Mouse (Mus musculus) liver, embryonic 13.5 days (tissue): Measurements from ENCODE around the gene Gm14548. TPM values are rescaled to one million over a fixed set of nuclear protein-coding genes. Genes with fewer than 3 reads are reported as not detected.
"Not testable (repeated sequence)": the region's sequence is repeated elsewhere in the genome, so short reads cannot be mapped to it uniquely, and the experiment has no call there.

ENCODE experiments used
- ATAC-seq: fragments of 200-750 bp; cut with Nextera tagmentation; 2 replicates; pipeline ENCODE4 v1.8.0; 2017; ENCODE audit warnings: low read depth, mild to moderate bottlenecking, moderate number of reproducible peaks, moderate library complexity
- DNase-seq: peaks from one replicate; pipeline ENCODE4 v3.0.0; 2022
- H3K27ac ChIP-seq: fragments of 300-500 bp; sonication (generic); 2 replicates; pipeline ENCODE4 v1.5.1; 2015; ENCODE audit warnings: moderate library complexity, mild to moderate bottlenecking, inconsistent platforms
- H3K27me3 ChIP-seq: fragments of 300-500 bp; sonication (generic); 2 replicates; pipeline ENCODE4 v1.6.1; 2015; ENCODE audit warnings: mild to moderate bottlenecking, inconsistent platforms
- H3K36me3 ChIP-seq: fragments of 300-500 bp; sonication (generic); 2 replicates; pipeline ENCODE4 v1.6.1; 2015; ENCODE audit warnings: mild to moderate bottlenecking, inconsistent platforms
- H3K4me1 ChIP-seq: fragments of 300-500 bp; sonication (generic); replicated peaks from 2 replicates; pipeline ENCODE4 v1.6.1; 2015; ENCODE audit warnings: inconsistent platforms
- H3K4me2 ChIP-seq: fragments of 300-500 bp; sonication (generic); 2 replicates; pipeline ENCODE4 v1.6.1; 2015; ENCODE audit warnings: inconsistent platforms, mild to moderate bottlenecking, moderate library complexity
- H3K4me3 ChIP-seq: fragments of 300-500 bp; sonication (generic); replicated peaks from 2 replicates; pipeline ENCODE4 v1.5.1; 2015; ENCODE audit warnings: mild to moderate bottlenecking, inconsistent platforms
- H3K9ac ChIP-seq: fragments of 300-500 bp; sonication (generic); 2 replicates; pipeline ENCODE4 v1.6.1; 2015; ENCODE audit warnings: mild to moderate bottlenecking, inconsistent platforms
- H3K9me3 ChIP-seq: fragments of 300-500 bp; sonication (generic); replicated peaks from 2 replicates; pipeline ENCODE4 v1.6.1; 2016; ENCODE audit warnings: inconsistent platforms
- WGBS: fragments of 180-500 bp; shearing (Covaris S2); methylation state at CpG from one replicate; pipeline ENCODE4 v1.1.7; 2015; ENCODE audit not compliant: insufficient replicate concordance; 5-methylcytosine and 5-hydroxymethylcytosine counted together
- polyA plus RNA-seq: library from polyadenylated mRNA; unstranded; fragments of >200 nt; fragmentation: Nextera tagmentation; extraction: Ambion mirVana; gene quantifications from 2 replicates; pipeline ENCODE4 v1.2.1, GENCODE M21; 2015

The Gm14548 gene
- 0.16 and 0.23 TPM in 2 replicates for polyA plus RNA-seq

DNA sequence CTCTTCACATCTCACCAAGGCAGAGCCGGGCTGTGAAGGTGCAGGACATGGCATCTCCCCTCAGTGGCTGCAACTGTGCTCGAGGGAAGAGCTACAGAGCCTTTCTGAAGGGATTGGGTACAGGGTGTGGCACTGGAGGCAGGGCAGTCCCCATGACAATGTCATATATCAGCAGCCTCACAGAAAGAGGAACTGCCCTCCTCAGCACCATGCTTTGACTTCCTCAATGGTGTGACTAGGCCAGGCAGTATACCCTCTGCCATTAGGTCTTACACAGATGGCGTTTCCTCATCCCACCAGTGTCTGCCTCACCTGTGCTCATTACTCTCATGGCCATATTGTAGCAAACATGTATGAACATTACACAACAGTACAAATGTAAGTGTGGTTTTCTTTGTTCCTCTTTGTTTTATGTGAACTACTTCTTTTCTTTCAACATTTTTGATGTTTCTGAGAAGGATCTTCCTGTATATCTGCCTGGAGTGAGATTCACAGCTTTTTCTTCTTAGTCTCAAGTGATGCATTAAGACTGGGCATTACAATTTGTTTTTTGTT is at the start of gene Gm14548:
TSS of gene Gm14548 (minus strand) at position 85 of the 555 bp plus-strand sequence.
- not testable (repeated sequence) for ATAC-seq, H3K4me2 ChIP-seq, H3K9ac ChIP-seq, DNase-seq, H3K27ac ChIP-seq, H3K4me3 ChIP-seq, H3K9me3 ChIP-seq, H3K27me3 ChIP-seq, H3K36me3 ChIP-seq, H3K4me1 ChIP-seq
- WGBS, result 18% methylated on average over 3 of the region's 3 CpGs

DNA sequence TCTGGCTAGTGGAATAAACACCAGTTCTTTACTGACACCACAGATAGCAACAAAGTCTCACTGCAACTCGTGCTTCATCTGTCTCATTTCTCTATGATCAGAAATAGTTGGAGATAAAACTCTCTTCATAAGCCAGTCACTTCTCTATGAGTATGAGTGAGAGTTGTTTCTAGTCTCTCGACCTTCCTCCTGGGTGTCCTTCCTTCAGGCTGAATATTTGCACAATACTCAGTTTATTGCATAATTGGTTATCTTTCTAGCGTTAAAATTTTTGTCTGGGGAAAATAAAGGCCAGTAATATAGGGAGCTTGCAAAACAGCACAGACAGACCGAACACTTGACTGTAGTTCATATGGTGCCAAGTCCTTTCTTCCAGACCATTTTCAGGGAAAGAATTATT is 48.2 kb upstream of the Gm14548 start:
- H3K4me1 ChIP-seq, result no peaks in the 10 kb centered on the region
- H3K9me3 ChIP-seq, result no peaks in the 10 kb centered on the region
- no peak overlapping the region for H3K9ac ChIP-seq
- H3K27me3 ChIP-seq, result no peaks in the 10 kb centered on the region
- no peak overlapping the region for H3K4me2 ChIP-seq
- H3K4me3 ChIP-seq, result no peak overlapping the region
- H3K27ac ChIP-seq, result no peak overlapping the region
- ATAC-seq (no peak), DNase-seq (no peak)
- 45% methylated on average over 4 of the region's 4 CpGs for WGBS
- no peaks in the 10 kb centered on the region for H3K36me3 ChIP-seq

DNA sequence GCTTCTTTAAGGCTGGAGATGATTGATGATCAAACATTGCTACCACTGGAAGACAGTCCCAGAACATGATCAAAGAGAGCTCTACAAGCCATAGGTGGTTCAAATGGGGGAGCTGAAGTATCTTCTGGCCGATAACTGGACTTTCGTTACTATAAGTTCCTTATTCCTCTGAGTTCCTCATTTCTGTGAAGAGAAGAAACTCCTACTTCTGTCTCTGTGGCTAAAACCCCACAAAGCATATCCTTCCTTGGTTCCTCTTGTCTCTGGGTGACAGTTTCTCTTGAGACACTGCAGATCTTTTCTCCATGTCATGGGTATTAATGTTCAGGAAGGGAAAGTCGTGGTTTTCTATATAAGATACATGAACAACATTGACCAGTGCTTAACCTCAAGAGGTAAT is 43.0 kb upstream of the Gm14548 start:
- Histone ChIP-seq H3K27me3 (no peaks in the 10 kb centered on the region), H3K36me3 (no peaks in the 10 kb centered on the region), H3K4me2 (no peak overlapping the region), H3K4me1 (no peaks in the 10 kb centered on the region), H3K9ac (no peak overlapping the region), H3K4me3 (no peak overlapping the region), H3K27ac (no peak overlapping the region), H3K9me3 (no peaks in the 10 kb centered on the region)
- WGBS, result 18% methylated on average over 3 of the region's 3 CpGs
- DNase-seq, result no peak
- ATAC-seq, result no peak

DNA sequence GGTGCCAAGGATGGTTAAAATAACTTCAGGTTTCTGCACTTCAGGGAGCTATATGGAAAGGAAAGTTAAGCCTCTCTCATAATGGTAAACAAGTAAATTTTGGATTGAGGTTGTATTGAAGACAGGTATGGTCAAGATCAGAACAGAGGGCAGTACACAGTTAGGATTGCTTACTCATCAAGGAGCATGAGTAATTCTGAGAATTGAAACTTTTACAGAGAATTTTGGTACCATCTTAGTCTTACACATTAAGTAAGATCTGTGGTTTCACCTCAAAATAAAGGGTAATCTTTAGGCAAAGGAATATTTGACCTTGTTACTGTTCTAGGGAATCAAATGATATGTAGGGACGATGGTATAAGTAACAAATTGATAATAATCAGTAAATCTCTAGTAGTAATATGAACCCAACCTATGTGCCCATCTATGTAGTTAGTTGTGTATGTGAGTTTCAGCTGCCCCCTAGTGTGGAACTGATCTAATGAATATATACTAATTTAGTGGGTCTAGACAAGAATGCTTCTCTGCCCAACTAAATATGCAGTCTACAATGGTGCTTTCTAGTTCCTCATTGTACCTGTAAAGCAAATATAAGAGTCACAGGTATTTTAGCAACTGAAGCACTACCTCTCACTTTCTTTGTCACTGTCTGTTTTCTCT is 42.1 kb upstream of the Gm14548 start:
- Histone ChIP-seq H3K4me3 (no peak overlapping the region), H3K9ac (no peak overlapping the region), H3K27me3 (no peaks in the 10 kb centered on the region), H3K4me2 (no peak overlapping the region), H3K4me1 (no peaks in the 10 kb centered on the region), H3K9me3 (no peaks in the 10 kb centered on the region), H3K36me3 (no peaks in the 10 kb centered on the region), H3K27ac (no peak overlapping the region)
- DNase-seq, result no peak
- WGBS, result 36% methylated on average over 1 of the region's 1 CpGs
- no peak for ATAC-seq

DNA sequence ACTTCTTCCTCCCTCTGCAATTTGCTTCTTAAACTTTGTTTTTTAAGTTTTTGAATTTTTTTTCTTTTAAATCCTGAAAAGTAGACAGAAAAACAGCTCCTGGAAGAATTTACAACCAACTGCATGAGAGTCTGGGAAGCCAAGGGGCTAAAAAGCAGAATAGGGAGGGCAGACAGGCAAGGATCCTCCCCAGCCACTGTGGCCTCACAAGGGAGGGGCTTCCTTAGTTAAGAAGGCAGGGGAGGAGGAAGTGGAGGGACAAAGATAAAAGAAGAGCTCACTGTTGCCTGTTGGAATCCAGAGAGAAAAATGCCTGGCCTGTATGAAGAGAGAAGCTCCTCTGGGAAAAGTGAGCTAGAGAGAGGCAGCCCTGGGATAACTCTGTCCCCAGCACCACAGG is 37.6 kb upstream of the Gm14548 start:
- H3K9me3 ChIP-seq, ATAC-seq, H3K36me3 ChIP-seq, DNase-seq, H3K27ac ChIP-seq, H3K27me3 ChIP-seq, H3K4me3 ChIP-seq, H3K4me1 ChIP-seq, H3K4me2 ChIP-seq, H3K9ac ChIP-seq: not testable (repeated sequence)

DNA sequence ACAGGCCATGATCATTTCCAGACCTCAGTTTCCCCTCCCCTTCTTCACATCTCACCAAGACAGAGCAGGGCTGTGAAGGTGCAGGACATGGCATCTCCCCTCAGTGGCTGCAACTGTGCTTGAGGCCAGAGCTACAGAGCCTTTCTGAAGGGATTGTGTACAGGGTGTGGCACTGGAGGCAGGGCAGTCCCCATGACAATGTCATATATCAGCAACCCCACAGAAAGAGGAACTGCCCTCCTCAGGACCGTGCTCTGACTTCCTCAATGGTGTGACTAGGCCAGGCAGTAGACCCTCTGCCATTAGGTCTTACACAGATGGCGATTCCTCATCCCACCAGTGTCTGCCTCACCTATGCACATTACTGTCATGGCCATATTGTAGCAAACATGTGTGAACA is 17.5 kb upstream of the Gm14548 start, which contains the start of gene Lilra6:
TSS of gene Lilra6 (minus strand) at position 117 of the 400 bp plus-strand sequence.
- not testable (repeated sequence) for DNase-seq, H3K4me2 ChIP-seq, H3K27me3 ChIP-seq, H3K4me3 ChIP-seq, H3K27ac ChIP-seq, H3K9ac ChIP-seq, H3K4me1 ChIP-seq, H3K36me3 ChIP-seq, H3K9me3 ChIP-seq, ATAC-seq
- 22% methylated on average over 2 of the region's 2 CpGs for WGBS

DNA sequence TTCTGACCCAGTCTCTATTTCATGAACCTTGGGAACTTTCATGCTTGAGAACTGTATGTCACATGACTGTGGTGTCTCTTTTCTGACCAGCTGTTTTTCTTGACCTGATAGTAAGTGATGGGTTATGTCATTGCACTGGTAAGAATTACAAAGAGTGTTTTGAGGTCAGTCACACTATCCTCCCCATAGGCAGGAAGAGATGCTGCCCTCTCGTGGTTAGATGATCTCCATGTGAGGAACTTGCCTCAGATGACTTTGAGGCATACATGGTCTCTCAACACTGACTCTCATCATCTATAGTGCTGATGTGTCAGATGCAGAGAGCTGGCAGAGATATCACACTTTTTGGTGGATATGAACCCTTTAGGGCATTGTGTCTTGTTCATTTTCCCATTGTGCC is 5.8 kb upstream of the Gm14548 start:
- Histone ChIP-seq H3K4me1 (no peaks in the 10 kb centered on the region), H3K4me3 (no peak overlapping the region), H3K27me3 (no peaks in the 10 kb centered on the region), H3K9me3 (no peaks in the 10 kb centered on the region), H3K4me2 (no peak overlapping the region), H3K9ac (no peak overlapping the region), H3K36me3 (no peaks in the 10 kb centered on the region), H3K27ac (no peak overlapping the region)
- DNase-seq (no peak), ATAC-seq (no peak)
- 5% methylated on average over 1 of the region's 1 CpGs for WGBS

DNA sequence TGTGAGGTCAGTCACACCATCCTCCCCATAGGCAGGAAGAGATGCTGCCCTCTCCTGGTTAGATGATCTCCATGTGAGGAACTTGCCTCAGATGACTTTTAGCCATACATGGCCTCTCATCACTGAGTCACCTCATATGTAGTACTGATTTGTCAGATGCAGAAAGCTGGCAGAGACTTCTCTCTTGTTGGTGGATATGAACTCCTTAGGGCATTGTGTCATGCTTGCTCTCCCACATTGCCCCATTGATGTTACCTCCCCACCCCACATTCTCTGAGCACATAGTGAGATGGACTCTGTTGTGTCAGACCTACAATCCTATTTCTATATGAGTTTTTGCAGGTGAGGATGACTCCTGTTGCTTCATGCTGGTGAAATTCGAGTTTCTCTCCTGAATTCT is 22.9 kb downstream of the Gm14548 start:
- WGBS, result no CpG with 5 or more reads among the region's 1 CpGs
- not testable (repeated sequence) for H3K4me1 ChIP-seq, H3K4me3 ChIP-seq, H3K9ac ChIP-seq, ATAC-seq, H3K4me2 ChIP-seq, H3K9me3 ChIP-seq, H3K36me3 ChIP-seq, DNase-seq, H3K27me3 ChIP-seq, H3K27ac ChIP-seq

DNA sequence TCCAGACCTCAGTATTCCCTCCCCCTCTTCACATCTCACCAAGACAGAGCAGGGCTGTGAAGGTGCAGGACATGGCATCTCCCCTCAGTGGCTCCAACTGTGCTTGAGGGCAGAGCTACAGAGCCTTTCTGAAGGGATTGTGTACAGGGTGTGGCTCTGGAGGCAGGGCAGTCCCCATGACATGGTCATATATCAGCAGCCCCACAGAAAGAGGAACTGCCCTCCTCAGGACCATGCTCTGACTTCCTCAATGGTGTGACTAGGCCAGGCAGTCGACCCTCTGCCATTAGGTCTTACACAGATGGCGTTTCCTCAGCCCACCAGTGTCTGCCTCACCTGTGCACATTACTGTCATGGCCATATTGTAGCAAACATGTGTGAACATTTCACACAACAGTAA is 53.0 kb downstream of the Gm14548 start, which contains the start of gene Pira2:
TSS of gene Pira2 (minus strand) at position 101 of the 400 bp plus-strand sequence.
- not testable (repeated sequence) for H3K27me3 ChIP-seq, H3K4me3 ChIP-seq, H3K9ac ChIP-seq, H3K27ac ChIP-seq, DNase-seq, H3K4me1 ChIP-seq, H3K4me2 ChIP-seq, H3K36me3 ChIP-seq, H3K9me3 ChIP-seq, ATAC-seq
- no CpG with 5 or more reads among the region's 2 CpGs for WGBS

DNA sequence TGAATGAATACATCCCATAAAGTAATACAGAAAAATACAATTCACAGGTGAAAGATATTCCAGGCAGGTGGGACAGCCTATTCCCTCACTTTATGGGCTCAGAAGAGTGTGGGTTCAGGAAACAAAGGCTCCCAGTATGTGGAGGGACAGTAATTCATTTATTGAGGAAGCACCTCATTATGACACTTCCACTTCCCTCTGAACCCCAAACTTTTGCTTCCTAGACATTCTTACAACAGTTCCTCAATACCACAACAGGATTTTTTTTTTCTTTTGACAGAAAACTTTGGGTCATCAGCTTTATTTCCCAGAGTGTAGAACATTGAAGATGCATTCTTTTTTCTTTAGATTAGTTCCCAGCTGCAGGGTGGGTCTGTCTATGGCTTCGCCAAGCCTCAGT is 60.1 kb downstream of the Gm14548 start:
- H3K27ac ChIP-seq, H3K27me3 ChIP-seq, ATAC-seq, H3K36me3 ChIP-seq, H3K9ac ChIP-seq, H3K4me2 ChIP-seq, H3K4me3 ChIP-seq, H3K9me3 ChIP-seq, DNase-seq, H3K4me1 ChIP-seq: not testable (repeated sequence)
- WGBS, result no CpG with 5 or more reads among the region's 1 CpGs
